Mouse (Mus musculus) layer of hippocampus, adult 9-11 months (tissue): ENCODE measurements around the gene Abcb9.

Experiments
- DNase-seq: peaks from one replicate; pipeline ENCODE4 v3.0.0; 2022

The Abcb9 gene

GRCm38 (mm10) chr5:124095596-124096232 is at the start of gene Abcb9:
Abcb9 (minus strand) TSS chr5:124095798.
- DNase-seq, result peak; percentile 97

GRCm38 (mm10) chr5:124138066-124138465 is 42.5 kb upstream of the Abcb9 start:
- DNase-seq, result no peak

GRCm38 (mm10) chr5:124134261-124134660 is 38.7 kb upstream of the Abcb9 start:
- no peak for DNase-seq

- DNase-seq, result no peak
Measured at GRCm38 (mm10) chr5:124125093-124125492, 29.5 kb upstream of the Abcb9 start.

- no peak for DNase-seq
Measured at GRCm38 (mm10) chr5:124122357-124122756, 26.8 kb upstream of the Abcb9 start.

GRCm38 (mm10) chr5:124119204-124119603 is 23.6 kb upstream of the Abcb9 start:
- no peak for DNase-seq

GRCm38 (mm10) chr5:124115990-124116845 is 20.6 kb upstream of the Abcb9 start, which contains the start of gene Arl6ip4:
Arl6ip4 (plus strand) TSS chr5:124116089.
- peak; percentile 77 for DNase-seq

GRCm38 (mm10) chr5:124115531-124115930 is 19.9 kb upstream of the Abcb9 start:
- no peak for DNase-seq

- DNase-seq, result no peak
Measured at GRCm38 (mm10) chr5:124114276-124115025, 18.9 kb upstream of the Abcb9 start.

- peak; percentile 69 for DNase-seq
Measured at GRCm38 (mm10) chr5:124113030-124113429, 17.4 kb upstream of the Abcb9 start.

- DNase-seq, result no peak
Measured at GRCm38 (mm10) chr5:124112531-124112930, 16.9 kb upstream of the Abcb9 start.

GRCm38 (mm10) chr5:124111742-124112497 is 16.3 kb upstream of the Abcb9 start, which contains the start of gene Ogfod2:
Ogfod2 (plus strand) TSS chr5:124112297.
- peak; percentile 96 for DNase-seq

- no peak for DNase-seq
Measured at GRCm38 (mm10) chr5:124111077-124111741, 15.6 kb upstream of the Abcb9 start.

- no peak for DNase-seq
Measured at GRCm38 (mm10) chr5:124103552-124103951, 8.0 kb upstream of the Abcb9 start.

- DNase-seq, result no peak
Measured at GRCm38 (mm10) chr5:124103020-124103419, 7.4 kb upstream of the Abcb9 start.

- DNase-seq, result no peak
Measured at GRCm38 (mm10) chr5:124102326-124102725, 6.7 kb upstream of the Abcb9 start.

- no peak for DNase-seq
Measured at GRCm38 (mm10) chr5:124100128-124101044, 4.8 kb upstream of the Abcb9 start.

GRCm38 (mm10) chr5:124098923-124099322 is 3.3 kb upstream of the Abcb9 start:
- DNase-seq, result no peak

GRCm38 (mm10) chr5:124095077-124095581 is 469 bp downstream of the Abcb9 start:
- no peak for DNase-seq

- DNase-seq, result no peak
Measured at GRCm38 (mm10) chr5:124093852-124094604, 1.6 kb downstream of the Abcb9 start.
